Mouse (Mus musculus) neural tube, embryonic 14.5 days (tissue): Measurements from ENCODE around the gene Ntrk3. TPM values are rescaled to one million over a fixed set of nuclear protein-coding genes. Genes with fewer than 3 reads are reported as not detected.

Experiments
- ATAC-seq: fragments of 200-750 bp; cut with Nextera tagmentation; 2 replicates; pipeline ENCODE4 v1.8.0; 2017; ENCODE audit warnings: low read depth, mild to moderate bottlenecking, moderate TSS enrichment, moderate library complexity
- H3K27ac ChIP-seq: fragments of 300-500 bp; sonication (generic); 2 replicates; pipeline ENCODE4 v1.5.1; 2014; ENCODE audit warnings: low read depth, mild to moderate bottlenecking, control low read depth, low read length, moderate library complexity, mixed read lengths
- H3K27me3 ChIP-seq: fragments of 300-500 bp; sonication (generic); 2 replicates; pipeline ENCODE4 v1.6.1; 2014; ENCODE audit warnings: low read length; ENCODE audit not compliant: control insufficient read depth, insufficient read depth
- H3K36me3 ChIP-seq: fragments of 300-500 bp; sonication (generic); 2 replicates; pipeline ENCODE4 v1.6.1; 2014; ENCODE audit warnings: low read length, mixed read lengths; ENCODE audit not compliant: control insufficient read depth, insufficient read depth
- H3K4me1 ChIP-seq: fragments of 300-500 bp; sonication (generic); 2 replicates; pipeline ENCODE4 v1.6.1; 2014; ENCODE audit warnings: low read length; ENCODE audit not compliant: control insufficient read depth, insufficient read depth
- H3K4me2 ChIP-seq: fragments of 300-500 bp; sonication (generic); 2 replicates; pipeline ENCODE4 v1.6.1; 2014; ENCODE audit warnings: mild to moderate bottlenecking, low read depth, low read length, control low read depth
- H3K4me3 ChIP-seq: fragments of 300-500 bp; sonication (generic); 2 replicates; pipeline ENCODE4 v1.5.1; 2014; ENCODE audit warnings: low read depth, low read length, control low read depth, mixed read lengths
- H3K9ac ChIP-seq: fragments of 300-500 bp; sonication (generic); replicated peaks from 2 replicates; pipeline ENCODE4 v1.6.1; 2014; ENCODE audit warnings: low read depth, mild to moderate bottlenecking, control low read depth, low read length, mixed read lengths
- H3K9me3 ChIP-seq: fragments of 300-500 bp; sonication (generic); 2 replicates; pipeline ENCODE4 v1.6.1; 2016; ENCODE audit warnings: low read length; ENCODE audit not compliant: control insufficient read depth
- WGBS: fragments of 180-500 bp; shearing (Covaris S2); extraction: QIAGEN DNeasy Blood & Tissue Kit; methylation state at CpG from one replicate; pipeline ENCODE4 v1.1.7; 2014; 5-methylcytosine and 5-hydroxymethylcytosine counted together
- polyA plus RNA-seq: library from polyadenylated mRNA; unstranded; fragments of >200 nt; fragmentation: Nextera tagmentation; extraction: Ambion mirVana; gene quantifications from 2 replicates; pipeline ENCODE4 v1.2.1, GENCODE M21; 2014

Ntrk3 gene
- polyA plus RNA-seq, 1 experiment from 2014 or later = 38.6 TPM

GRCm38 (mm10) chr7:78571196-78571595 lies 166.6 kb downstream of the Ntrk3 start:
- WGBS = 64% methylated on average over 2 of the region's 2 CpGs
- no peaks in the 10 kb centered on the region for H3K36me3 ChIP-seq
- no peaks in the 10 kb centered on the region for H3K27me3 ChIP-seq
- peaks cover 14% of the 10 kb centered on the region; the same call in 1 of the 2 replicates for H3K4me1 ChIP-seq
- no peak overlapping the region for H3K27ac ChIP-seq
- H3K9ac ChIP-seq = no peak overlapping the region
- H3K4me2 ChIP-seq = no peak overlapping the region
- no peak overlapping the region for H3K4me3 ChIP-seq
- H3K9me3 ChIP-seq = no peaks in the 10 kb centered on the region
- no peak for ATAC-seq

DNA sequence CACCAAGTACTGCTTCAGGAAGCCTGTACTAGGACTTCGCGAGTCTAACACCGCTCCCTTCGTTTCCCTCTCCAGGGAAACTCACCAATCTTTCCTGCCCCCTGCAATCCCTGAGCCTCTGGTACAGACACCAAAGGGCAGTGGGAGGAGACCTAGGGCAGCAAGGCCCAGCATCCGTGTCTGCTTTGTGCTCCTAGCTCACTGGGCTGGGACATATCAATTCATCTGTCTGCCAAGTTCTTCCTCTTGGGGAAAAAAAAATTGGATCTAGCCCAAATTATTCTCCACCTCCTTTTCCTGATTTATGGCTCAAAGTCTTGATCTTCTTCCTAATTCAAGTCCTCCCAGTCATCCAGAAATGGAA lies 168.6 kb downstream of the Ntrk3 start:
- H3K4me1 ChIP-seq = peaks cover 7% of the 10 kb centered on the region; the same call in 1 of the 2 replicates
- H3K27me3 ChIP-seq = no peaks in the 10 kb centered on the region
- no peak overlapping the region for H3K9ac ChIP-seq
- no peaks in the 10 kb centered on the region for H3K9me3 ChIP-seq
- H3K27ac ChIP-seq = no peak overlapping the region
- whole genome bisulfite sequencing = 1% methylated on average over 5 of the region's 5 CpGs
- ATAC-seq = no peak
- H3K36me3 ChIP-seq = no peaks in the 10 kb centered on the region
- H3K4me3 ChIP-seq = no peak overlapping the region
- peak overlapping the region; percentile 33; the same call in 1 of the 2 replicates for H3K4me2 ChIP-seq

- H3K9ac ChIP-seq = 0 out of 2 replicates have a peak overlapping the region, but pooled peaks have one; percentile 17
- H3K27ac ChIP-seq = no peak overlapping the region
- 18% methylated on average over 16 of the region's 16 CpGs for WGBS
- no peaks in the 10 kb centered on the region for H3K36me3 ChIP-seq
- peak; percentile 68 for ATAC-seq
- H3K9me3 ChIP-seq = no peaks in the 10 kb centered on the region
- no peaks in the 10 kb centered on the region for H3K27me3 ChIP-seq
- H3K4me2 ChIP-seq = peak overlapping the region; percentile 33; the same call in 1 of the 2 replicates
- H3K4me1 ChIP-seq = peaks cover 3% of the 10 kb centered on the region; the same call in 1 of the 2 replicates
- no peak overlapping the region for H3K4me3 ChIP-seq
These were observed 169.2 kb downstream of the Ntrk3 start for GRCm38 (mm10) chr7:78568411-78569254.

- 54% methylated on average over 3 of the region's 3 CpGs for WGBS
- Histone ChIP-seq H3K27ac (no peak overlapping the region), H3K4me2 (no peak overlapping the region), H3K4me3 (no peak overlapping the region), H3K36me3 (0 out of 2 replicates have a peak, but pooled peaks cover 2% of the 10 kb centered on the region), H3K9ac (no peak overlapping the region), H3K9me3 (no peaks in the 10 kb centered on the region), H3K4me1 (no peaks in the 10 kb centered on the region), H3K27me3 (no peaks in the 10 kb centered on the region)
- no peak; the same call in 1 of the 2 replicates for ATAC-seq
These were observed 171.2 kb downstream of the Ntrk3 start for GRCm38 (mm10) chr7:78566617-78567016.

- no peak overlapping the region for H3K4me3 ChIP-seq
These were observed 172.4 kb downstream of the Ntrk3 start for GRCm38 (mm10) chr7:78565386-78565785.

GRCm38 (mm10) chr7:78558503-78558902 lies 179.3 kb downstream of the Ntrk3 start:
- WGBS = 94% methylated on average over 5 of the region's 5 CpGs
- H3K36me3 ChIP-seq = 0 out of 2 replicates have a peak, but pooled peaks cover 2% of the 10 kb centered on the region
- no peak for ATAC-seq

More at GRCm38 (mm10) chr7:78565386-78565785, 172.4 kb downstream of the Ntrk3 start:
- Histone ChIP-seq H3K36me3 (0 out of 2 replicates have a peak, but pooled peaks cover 2% of the 10 kb centered on the region), H3K9me3 (no peaks in the 10 kb centered on the region), H3K9ac (no peak overlapping the region), H3K4me2 (no peak overlapping the region), H3K27ac (no peak overlapping the region), H3K27me3 (no peaks in the 10 kb centered on the region), H3K4me1 (no peaks in the 10 kb centered on the region)
- ATAC-seq = no peak
- 94% methylated on average over 3 of the region's 3 CpGs for WGBS

GRCm38 (mm10) chr7:78555532-78555931 lies 182.3 kb downstream of the Ntrk3 start:
- H3K27me3 ChIP-seq = no peaks in the 10 kb centered on the region
- WGBS = 38% methylated on average over 5 of the region's 5 CpGs
- no peaks in the 10 kb centered on the region for H3K36me3 ChIP-seq
- no peak overlapping the region for H3K4me3 ChIP-seq
- no peak overlapping the region for H3K27ac ChIP-seq
- no peaks in the 10 kb centered on the region for H3K4me1 ChIP-seq
- no peaks in the 10 kb centered on the region for H3K9me3 ChIP-seq
- no peak for ATAC-seq
- no peak overlapping the region for H3K4me2 ChIP-seq
- H3K9ac ChIP-seq = no peak overlapping the region

More at GRCm38 (mm10) chr7:78558503-78558902, 179.3 kb downstream of the Ntrk3 start:
- no peaks in the 10 kb centered on the region for H3K9me3 ChIP-seq
- H3K4me3 ChIP-seq = no peak overlapping the region
- no peaks in the 10 kb centered on the region for H3K4me1 ChIP-seq
- no peak overlapping the region for H3K27ac ChIP-seq
- no peaks in the 10 kb centered on the region for H3K27me3 ChIP-seq
- no peak overlapping the region for H3K9ac ChIP-seq
- H3K4me2 ChIP-seq = no peak overlapping the region

- no peak for ATAC-seq
- Histone ChIP-seq H3K9ac (no peak overlapping the region), H3K4me3 (no peak overlapping the region), H3K4me2 (no peak overlapping the region), H3K36me3 (no peaks in the 10 kb centered on the region), H3K9me3 (no peaks in the 10 kb centered on the region), H3K4me1 (no peaks in the 10 kb centered on the region), H3K27ac (no peak overlapping the region), H3K27me3 (no peaks in the 10 kb centered on the region)
- WGBS = 93% methylated on average over 8 of the region's 8 CpGs
These were observed 188.4 kb downstream of the Ntrk3 start for GRCm38 (mm10) chr7:78549461-78549860.

DNA sequence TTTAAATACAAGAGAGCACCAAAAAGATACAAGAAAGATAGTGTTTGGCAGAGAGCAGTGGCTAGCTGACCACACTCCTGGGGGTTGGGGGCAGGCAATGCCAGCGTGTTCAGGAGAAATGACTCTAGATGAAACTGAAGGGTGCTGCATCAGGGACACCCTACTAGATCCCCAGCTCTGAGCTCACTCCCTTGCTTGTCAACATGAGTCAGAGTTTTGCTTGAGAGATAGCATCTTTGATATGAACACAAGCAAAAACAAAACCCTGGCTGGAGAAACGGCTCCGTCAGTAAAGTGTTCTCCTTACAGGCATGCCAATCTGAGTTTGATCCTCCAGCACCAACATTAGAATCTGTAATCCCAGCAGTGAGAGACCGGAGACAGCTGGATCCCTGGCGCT lies 189.1 kb downstream of the Ntrk3 start:
- no peak overlapping the region for H3K4me2 ChIP-seq

More for the DNA sequence above, 189.1 kb downstream of the Ntrk3 start:
- Histone ChIP-seq H3K4me1 (peaks cover 2% of the 10 kb centered on the region; the same call in 1 of the 2 replicates), H3K4me3 (no peak overlapping the region), H3K36me3 (no peaks in the 10 kb centered on the region), H3K27ac (no peak overlapping the region), H3K9ac (no peak overlapping the region), H3K9me3 (no peaks in the 10 kb centered on the region), H3K27me3 (no peaks in the 10 kb centered on the region)
- no peak for ATAC-seq
- WGBS = 89% methylated on average over 5 of the region's 5 CpGs
